Mouse (Mus musculus) hindbrain, embryonic 16.5 days (tissue): ENCODE results near the gene Zfp952. TPM values are rescaled to one million over a fixed set of nuclear protein-coding genes. Genes with fewer than 3 reads are reported as not detected.

Source experiments
- ATAC-seq: fragments of 200-750 bp; cut with Nextera tagmentation; 2 replicates; pipeline ENCODE4 v1.8.0; 2017; ENCODE audit warnings: moderate TSS enrichment, moderate library complexity
- H3K27ac ChIP-seq: fragments of 300-500 bp; sonication (generic); 2 replicates; pipeline ENCODE4 v1.5.1; 2014; ENCODE audit warnings: low read depth, mild to moderate bottlenecking, control low read depth, low read length, moderate library complexity
- H3K27me3 ChIP-seq: fragments of 300-500 bp; sonication (generic); replicated peaks from 2 replicates; pipeline ENCODE4 v1.6.1; 2014; ENCODE audit warnings: low read length; ENCODE audit not compliant: control insufficient read depth, insufficient read depth
- H3K36me3 ChIP-seq: fragments of 300-500 bp; sonication (generic); 2 replicates; pipeline ENCODE4 v1.6.1; 2014; ENCODE audit warnings: mild to moderate bottlenecking, low read length, moderate library complexity, mixed read lengths; ENCODE audit not compliant: control insufficient read depth, insufficient read depth
- H3K4me1 ChIP-seq: fragments of 300-500 bp; sonication (generic); 2 replicates; pipeline ENCODE4 v1.6.1; 2014; ENCODE audit warnings: low read depth, low read length; ENCODE audit not compliant: control insufficient read depth, insufficient read depth
- H3K4me2 ChIP-seq: fragments of 300-500 bp; sonication (generic); 2 replicates; pipeline ENCODE4 v1.6.1; 2014; ENCODE audit warnings: mild to moderate bottlenecking, low read length, control low read depth, moderate library complexity
- H3K4me3 ChIP-seq: fragments of 300-500 bp; sonication (generic); 2 replicates; pipeline ENCODE4 v1.5.1; 2014; ENCODE audit warnings: mild to moderate bottlenecking, low read length, control low read depth, moderate library complexity
- H3K9ac ChIP-seq: fragments of 300-500 bp; sonication (generic); 2 replicates; pipeline ENCODE4 v1.6.1; 2014; ENCODE audit warnings: low read depth, mild to moderate bottlenecking, control low read depth, low read length, moderate library complexity
- H3K9me3 ChIP-seq: fragments of 300-500 bp; sonication (generic); 2 replicates; pipeline ENCODE4 v1.6.1; 2014; ENCODE audit warnings: mild to moderate bottlenecking, low read length, moderate library complexity; ENCODE audit not compliant: control insufficient read depth
- WGBS: fragments of 180-500 bp; shearing (Covaris S2); extraction: QIAGEN DNeasy Blood & Tissue Kit; methylation state at CpG from one replicate; pipeline ENCODE4 v1.1.7; 2014; 5-methylcytosine and 5-hydroxymethylcytosine counted together
- polyA plus RNA-seq: library from polyadenylated mRNA; unstranded; fragments of >200 nt; fragmentation: Nextera tagmentation; extraction: Ambion mirVana; gene quantifications from 2 replicates; pipeline ENCODE4 v1.2.1, GENCODE M21; 2015

Gene Zfp952
- polyA plus RNA-seq: 18.6 and 19.4 TPM in 2 replicates

DNA sequence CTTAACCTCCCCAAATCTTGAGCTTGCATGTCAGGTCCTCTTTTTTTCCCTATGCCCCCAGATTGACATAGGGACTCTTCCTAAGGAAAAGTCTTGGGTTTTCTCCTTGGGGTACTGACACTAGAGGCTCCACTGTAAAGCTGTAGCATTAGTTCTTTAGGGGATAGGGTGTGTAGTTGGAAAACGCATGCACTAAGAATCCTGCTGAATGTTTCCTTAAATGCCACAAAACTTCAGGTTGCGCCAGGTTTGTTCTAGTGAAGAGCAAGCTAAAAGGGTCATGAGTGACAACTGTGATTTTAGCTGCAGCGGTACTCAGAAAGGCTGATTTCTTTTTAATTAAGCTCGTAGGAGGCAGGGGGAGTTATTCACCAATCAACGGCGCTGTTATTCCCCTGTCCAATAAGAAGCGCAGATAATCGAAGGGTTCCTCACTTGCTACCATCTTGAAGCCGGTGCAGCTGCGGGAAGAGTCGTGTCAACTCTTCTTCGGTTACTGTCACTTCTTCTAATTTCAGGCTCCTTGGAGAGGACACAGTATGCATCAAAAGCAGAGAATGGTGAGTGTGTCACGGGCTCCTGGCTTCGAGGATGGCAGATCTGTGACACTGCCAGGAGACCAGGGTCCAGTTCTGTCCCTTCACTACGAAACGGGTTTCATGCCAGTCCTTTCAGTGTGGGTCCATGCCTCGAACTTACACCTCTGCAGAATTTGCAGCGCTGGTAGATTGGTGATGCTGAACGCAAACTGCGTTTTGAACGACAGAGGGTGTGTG lies at the start of gene Zfp952:
TSS of gene Zfp952 (plus strand) at position 431 of the 776 bp plus-strand sequence.
- ATAC-seq: peak; percentile 99
- Histone ChIP-seq H3K9ac (peak within 1 kb of the TSS; percentile 65), H3K27me3 (no peaks in the 10 kb centered on the region), H3K9me3 (peaks cover 6% of the 10 kb centered on the region), H3K36me3 (peaks cover 18% of the 10 kb centered on the region), H3K4me1 (peaks cover 7% of the 10 kb centered on the region), H3K4me3 (peak within 1 kb of the TSS; percentile 54), H3K27ac (peak within 1 kb of the TSS; percentile 77), H3K4me2 (peak within 1 kb of the TSS; percentile 93)
- WGBS: under 1% methylated on average over 21 of the region's 21 CpGs

DNA sequence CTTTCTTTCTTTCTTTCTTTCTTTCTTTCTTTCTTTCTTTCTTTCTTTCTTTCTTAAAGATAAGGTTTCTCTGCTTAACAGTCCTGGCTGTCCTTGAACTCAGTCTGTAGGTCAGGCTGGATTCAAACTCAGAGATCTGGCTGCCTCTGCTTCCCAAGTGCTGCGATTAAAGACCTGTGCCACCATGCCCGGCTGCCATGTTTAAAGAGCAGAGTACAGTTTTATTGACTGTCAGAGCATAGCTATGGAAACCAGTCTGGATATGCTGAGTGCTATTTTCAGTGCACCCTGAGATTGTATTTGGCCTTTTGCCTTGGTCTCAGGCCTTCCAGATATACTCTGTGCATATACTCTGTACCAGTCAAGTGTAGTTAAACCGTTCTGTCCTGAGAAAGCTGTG lies 49.3 kb upstream of the Zfp952 start:
- Histone ChIP-seq H3K27ac (no peak overlapping the region), H3K4me2 (no peak overlapping the region), H3K36me3 (no peaks in the 10 kb centered on the region), H3K9me3 (no peaks in the 10 kb centered on the region), H3K27me3 (no peaks in the 10 kb centered on the region), H3K9ac (no peak overlapping the region), H3K4me3 (no peak overlapping the region), H3K4me1 (peaks cover 6% of the 10 kb centered on the region)
- ATAC-seq: no peak
- WGBS: 93% methylated on average over 3 of the region's 3 CpGs

DNA sequence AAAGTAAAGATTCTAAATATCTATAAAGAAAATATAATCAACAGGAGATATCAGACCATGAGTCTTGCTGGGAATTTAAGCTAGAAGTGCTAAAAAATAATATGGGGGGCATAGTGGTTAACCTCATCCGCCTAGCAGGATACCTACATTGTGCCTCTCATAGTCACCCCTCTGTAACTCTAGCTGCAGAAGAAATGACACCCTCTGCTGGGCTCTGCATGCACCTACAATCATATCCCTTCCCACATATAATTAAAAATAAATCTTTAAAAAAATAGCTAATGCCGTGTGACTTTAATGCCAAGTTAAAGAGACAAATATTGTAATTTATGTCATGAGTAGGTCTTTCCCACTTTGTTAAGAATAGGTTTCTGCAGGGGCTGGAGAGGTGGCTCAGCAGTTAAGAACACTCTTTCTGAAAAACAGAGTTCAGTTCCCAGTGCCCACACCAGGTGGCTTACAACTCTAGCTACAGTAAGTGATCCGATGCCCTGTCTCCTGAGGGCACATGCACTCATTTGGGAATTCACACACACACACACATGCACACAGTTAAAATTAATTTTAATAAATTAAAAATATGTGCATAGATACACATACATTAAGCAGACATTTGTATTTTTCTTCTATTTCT lies 48.4 kb upstream of the Zfp952 start:
- Histone ChIP-seq H3K4me2 (no peak overlapping the region), H3K9ac (no peak overlapping the region), H3K4me1 (peaks cover 6% of the 10 kb centered on the region), H3K9me3 (no peaks in the 10 kb centered on the region), H3K36me3 (no peaks in the 10 kb centered on the region), H3K27me3 (no peaks in the 10 kb centered on the region), H3K4me3 (no peak overlapping the region), H3K27ac (no peak overlapping the region)
- ATAC-seq: no peak
- WGBS: 61% methylated on average over 3 of the region's 3 CpGs

DNA sequence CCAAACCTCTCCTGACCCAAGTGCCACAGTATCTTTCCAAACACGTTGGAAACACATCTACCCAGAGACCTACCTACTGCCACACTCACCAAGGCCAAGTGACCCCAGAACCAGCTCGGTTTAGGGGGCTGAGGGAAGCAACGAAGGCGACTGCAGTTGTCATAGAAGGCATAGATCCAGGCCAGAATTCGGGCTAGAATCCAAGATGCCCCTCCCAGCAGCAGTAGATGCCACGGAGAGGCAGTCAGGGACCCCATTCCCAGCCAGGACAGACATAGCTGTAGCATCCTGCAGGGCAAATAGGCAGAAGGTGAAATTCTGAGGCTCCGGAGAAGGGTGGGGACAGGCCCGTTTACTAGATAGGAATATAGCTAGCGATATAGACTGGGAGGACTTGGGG lies 46.2 kb upstream of the Zfp952 start:
- ATAC-seq: no peak
- H3K4me2 ChIP-seq: peak overlapping the region; percentile 78
- peaks cover 6% of the 10 kb centered on the region for H3K4me1 ChIP-seq
- peak overlapping the region; percentile 36; the same call in 1 of the 2 replicates for H3K27ac ChIP-seq
- no peaks in the 10 kb centered on the region for H3K36me3 ChIP-seq
- H3K27me3 ChIP-seq: no peaks in the 10 kb centered on the region
- no peaks in the 10 kb centered on the region for H3K9me3 ChIP-seq
- WGBS: 61% methylated on average over 9 of the region's 9 CpGs
- peak overlapping the region; percentile 49 for H3K4me3 ChIP-seq
- peak overlapping the region; percentile 64 for H3K9ac ChIP-seq

DNA sequence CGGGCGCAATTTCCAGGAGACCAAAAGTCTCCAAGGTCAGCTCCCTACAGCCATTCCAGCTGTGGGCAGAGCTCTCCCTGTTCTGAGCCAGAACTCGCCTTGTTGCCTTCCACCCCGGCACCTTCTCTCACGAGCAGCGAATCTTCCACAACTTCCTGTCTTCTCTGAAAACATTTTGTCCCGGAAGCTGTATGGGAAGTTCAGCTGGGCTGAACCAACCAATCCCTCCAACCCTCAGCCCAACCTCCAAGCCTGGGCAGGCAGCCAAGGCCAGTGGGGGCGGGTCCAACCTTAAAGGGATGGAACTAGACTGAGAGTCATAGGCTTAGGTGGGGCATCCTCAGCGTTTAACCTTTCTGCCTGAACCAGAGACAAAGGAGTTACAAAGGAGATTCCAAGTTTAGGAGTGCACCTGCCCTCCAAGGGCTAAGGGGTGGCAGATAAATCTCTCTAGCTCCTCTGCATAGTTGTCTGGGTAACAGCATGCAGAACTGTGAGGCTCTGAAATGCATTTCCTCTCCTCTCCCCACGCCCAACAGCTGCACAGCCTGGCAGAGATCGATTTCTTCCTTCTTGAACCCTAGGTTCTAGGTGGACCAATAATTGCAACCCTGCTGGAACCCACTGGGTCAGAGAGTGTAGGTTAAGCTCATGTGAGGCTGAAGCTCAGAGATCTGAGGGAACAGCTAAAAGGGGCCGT lies 45.6 kb upstream of the Zfp952 start, which contains the start of gene Cyp4f13:
TSS of gene Cyp4f13 (minus strand) at position 188 of the 700 bp plus-strand sequence.
- ATAC-seq: peak; percentile 98
- H3K4me3 ChIP-seq: peak within 1 kb of the TSS; percentile 49
- H3K4me2 ChIP-seq: peak within 1 kb of the TSS; percentile 78
- H3K4me1 ChIP-seq: peaks cover 6% of the 10 kb centered on the region
- H3K9ac ChIP-seq: peak within 1 kb of the TSS; percentile 64
- no peaks in the 10 kb centered on the region for H3K27me3 ChIP-seq
- WGBS: 38% methylated on average over 12 of the region's 12 CpGs
- H3K27ac ChIP-seq: peak within 1 kb of the TSS; percentile 36
- H3K9me3 ChIP-seq: no peaks in the 10 kb centered on the region
- no peaks in the 10 kb centered on the region for H3K36me3 ChIP-seq

DNA sequence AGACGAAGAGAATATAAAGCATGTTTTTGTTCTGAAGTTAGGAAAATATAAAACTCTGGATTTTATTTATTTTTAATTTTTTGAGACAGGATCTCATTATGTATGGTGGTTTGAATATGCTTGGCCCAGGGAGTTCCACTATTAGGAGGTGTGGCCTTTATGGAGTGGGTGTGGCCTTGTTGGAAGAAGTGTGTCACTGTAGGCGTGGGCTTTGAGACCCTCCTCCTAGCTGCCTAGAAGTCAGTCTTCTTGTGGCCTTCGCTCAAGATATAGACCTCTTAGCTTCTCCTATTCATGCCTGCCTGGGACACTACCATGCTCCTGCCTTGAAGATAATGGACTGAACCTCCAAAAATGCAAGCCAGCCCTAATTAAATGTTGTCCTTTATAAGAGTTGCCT lies 42.8 kb upstream of the Zfp952 start:
- peaks cover 6% of the 10 kb centered on the region for H3K4me1 ChIP-seq
- WGBS: 94% methylated on average over 3 of the region's 3 CpGs
- H3K9me3 ChIP-seq: no peaks in the 10 kb centered on the region
- H3K4me2 ChIP-seq: no peak overlapping the region
- no peak overlapping the region for H3K27ac ChIP-seq
- H3K4me3 ChIP-seq: no peak overlapping the region
- no peaks in the 10 kb centered on the region for H3K36me3 ChIP-seq
- ATAC-seq: no peak
- H3K9ac ChIP-seq: no peak overlapping the region
- no peaks in the 10 kb centered on the region for H3K27me3 ChIP-seq

DNA sequence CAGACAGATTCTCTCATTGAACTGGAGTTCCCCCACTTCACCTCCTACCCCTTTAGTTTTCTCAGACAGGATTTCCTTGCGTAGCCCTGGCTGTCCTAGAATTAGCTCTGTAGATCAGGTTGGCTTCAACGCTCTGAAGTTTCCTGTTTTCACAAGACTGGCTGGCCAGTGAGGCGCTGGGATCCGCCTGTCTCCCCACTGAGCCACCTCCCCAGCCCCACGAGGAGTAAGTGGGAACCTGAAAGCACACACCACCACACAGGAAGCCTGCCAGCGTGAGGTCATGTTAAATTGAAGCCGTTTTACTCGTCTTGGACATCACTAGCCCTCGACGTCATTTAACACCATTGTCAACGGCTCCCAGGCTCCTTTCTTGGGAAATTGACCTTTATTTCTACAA lies 41.9 kb upstream of the Zfp952 start:
- H3K9ac ChIP-seq: no peak overlapping the region
- H3K9me3 ChIP-seq: no peaks in the 10 kb centered on the region
- no peak for ATAC-seq
- no peak overlapping the region for H3K4me2 ChIP-seq
- 78% methylated on average over 11 of the region's 11 CpGs for WGBS
- no peaks in the 10 kb centered on the region for H3K36me3 ChIP-seq
- H3K4me3 ChIP-seq: no peak overlapping the region
- H3K27ac ChIP-seq: no peak overlapping the region
- no peaks in the 10 kb centered on the region for H3K27me3 ChIP-seq
- H3K4me1 ChIP-seq: peaks cover 6% of the 10 kb centered on the region

DNA sequence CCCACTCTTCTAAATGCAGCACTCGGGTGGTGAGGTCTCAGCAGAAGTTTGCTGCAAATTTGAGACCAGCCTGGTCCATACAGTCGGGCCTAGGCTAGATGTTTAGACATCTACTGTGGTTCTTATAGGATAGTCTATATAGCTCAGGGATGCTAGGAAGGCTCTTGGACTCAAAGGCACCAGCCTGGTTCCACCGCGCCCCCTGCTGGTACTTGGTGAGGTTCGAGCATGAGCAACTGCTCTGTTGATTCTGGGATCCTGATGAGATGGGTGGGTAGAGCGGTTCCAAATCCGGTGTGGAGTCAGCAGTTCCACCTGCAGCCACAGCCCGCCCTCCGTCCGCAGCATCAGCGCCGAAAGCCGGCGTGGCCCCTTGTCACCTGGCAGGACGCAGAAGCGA lies 41.5 kb upstream of the Zfp952 start:
- Histone ChIP-seq H3K27ac (no peak overlapping the region), H3K36me3 (no peaks in the 10 kb centered on the region), H3K4me3 (no peak overlapping the region), H3K9ac (no peak overlapping the region), H3K4me2 (no peak overlapping the region), H3K9me3 (no peaks in the 10 kb centered on the region), H3K27me3 (no peaks in the 10 kb centered on the region), H3K4me1 (peaks cover 5% of the 10 kb centered on the region)
- 32% methylated on average over 15 of the region's 16 CpGs for WGBS
- ATAC-seq: no peak

DNA sequence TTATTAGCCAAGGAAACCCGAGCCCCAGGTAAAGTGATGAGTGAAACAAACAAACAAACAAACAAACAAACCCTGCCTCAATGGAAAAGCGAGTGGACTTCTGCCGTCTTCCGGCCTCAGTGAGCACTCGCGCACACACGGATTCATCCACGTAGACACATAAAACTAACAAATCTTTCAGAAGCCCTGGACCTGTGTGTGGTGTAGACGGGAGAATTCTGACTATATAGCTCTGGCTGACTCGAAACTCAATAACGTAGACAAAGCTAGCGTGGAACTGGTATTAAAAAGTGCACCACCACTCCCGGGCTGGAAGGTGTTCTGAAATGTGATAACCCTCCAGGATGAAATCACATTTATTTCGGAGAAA lies 27.7 kb upstream of the Zfp952 start:
- no peaks in the 10 kb centered on the region for H3K36me3 ChIP-seq
- peak overlapping the region; percentile 78 for H3K4me3 ChIP-seq
- peak overlapping the region; percentile 95 for H3K4me2 ChIP-seq
- peak; percentile 84 for ATAC-seq
- peaks cover 12% of the 10 kb centered on the region for H3K4me1 ChIP-seq
- peak overlapping the region; percentile 48 for H3K27ac ChIP-seq
- peak overlapping the region; percentile 69 for H3K9ac ChIP-seq
- under 1% methylated on average over 14 of the region's 14 CpGs for WGBS
- H3K9me3 ChIP-seq: no peaks in the 10 kb centered on the region
- H3K27me3 ChIP-seq: no peaks in the 10 kb centered on the region
